Mouse (Mus musculus) liver, embryonic 14.5 days (tissue): ENCODE results near the gene Fads6. TPM values are rescaled to one million over a fixed set of nuclear protein-coding genes. Genes with fewer than 3 reads are reported as not detected.
A peak's percentile ranks its signal among the peaks of the same experiment; 100 is the strongest.

ENCODE experiments used
- ATAC-seq: fragments of 200-750 bp; cut with Nextera tagmentation; 2 replicates; pipeline ENCODE4 v1.8.0; 2017; ENCODE audit warnings: moderate number of reproducible peaks, mild to moderate bottlenecking, moderate library complexity; ENCODE audit not compliant: insufficient read depth
- DNase-seq, 3 experiments: peaks; one replicate each; pipeline ENCODE4 v3.0.0-alpha.2; 2012 to 2013; ENCODE audit warnings: low read depth in 3 of 3, low spot score in 3 of 3
- H3K27ac ChIP-seq: fragments of 300-500 bp; sonication (generic); 2 replicates; pipeline ENCODE4 v1.5.1; 2014; ENCODE audit warnings: moderate library complexity, mild to moderate bottlenecking, control low read depth, inconsistent platforms
- H3K27me3 ChIP-seq: fragments of 300-500 bp; sonication (generic); 2 replicates; pipeline ENCODE4 v1.6.1; 2014; ENCODE audit warnings: mild to moderate bottlenecking, low read length, moderate library complexity; ENCODE audit not compliant: control insufficient read depth, insufficient read depth
- H3K36me3 ChIP-seq: fragments of 300-500 bp; sonication (generic); replicated peaks from 2 replicates; pipeline ENCODE4 v1.6.1; 2014; ENCODE audit warnings: low read depth; ENCODE audit not compliant: control insufficient read depth, insufficient read depth
- H3K4me1 ChIP-seq, 2 experiments: fragments of 200-500 bp in 1 of 2; fragments of 300-500 bp in 1 of 2; sonication (generic) in 1 of 2; replicated peaks; 2 replicates each; pipeline ENCODE4 v1.6.1; 2012 to 2014; ENCODE audit warnings: antibody characterized with exemption in 1 of 2, inconsistent platforms in 1 of 2, low read length in 1 of 2; ENCODE audit not compliant: control insufficient read depth in 2 of 2, insufficient read depth in 2 of 2
- H3K4me2 ChIP-seq: fragments of 300-500 bp; sonication (generic); 2 replicates; pipeline ENCODE4 v1.6.1; 2014; ENCODE audit warnings: low read depth, mild to moderate bottlenecking, control low read depth, moderate library complexity
- H3K4me3 ChIP-seq, 2 experiments: fragments of 200-500 bp in 1 of 2; fragments of 300-500 bp in 1 of 2; sonication (generic) in 1 of 2; 2 replicates each; pipeline ENCODE4 v1.5.1; 2012 to 2014; ENCODE audit warnings: low read depth in 2 of 2, low read length in 2 of 2, mild to moderate bottlenecking in 2 of 2, control low read depth in 1 of 2, inconsistent platforms in 1 of 2, moderate library complexity in 1 of 2; ENCODE audit not compliant: insufficient read depth in 1 of 2
- H3K9ac ChIP-seq: fragments of 300-500 bp; sonication (generic); replicated peaks from 2 replicates; pipeline ENCODE4 v1.6.1; 2014; ENCODE audit warnings: mild to moderate bottlenecking, control low read depth, moderate library complexity
- H3K9me3 ChIP-seq: fragments of 300-500 bp; sonication (generic); 2 replicates; pipeline ENCODE4 v1.6.1; 2016; ENCODE audit warnings: low read length, mixed read lengths; ENCODE audit not compliant: control insufficient read depth
- CTCF ChIP-seq: IDR thresholded peaks from 2 replicates; pipeline ENCODE4 v1.5.1; 2016; ENCODE audit warnings: antibody characterized with exemption, low read depth, control low read depth
- EP300 ChIP-seq: IDR thresholded peaks from 2 replicates; pipeline ENCODE4 v1.6.1; 2016; ENCODE audit warnings: antibody characterized with exemption, low read depth
- WGBS: fragments of 180-500 bp; shearing (Covaris S2); extraction: QIAGEN DNeasy Blood & Tissue Kit; methylation state at CpG from one replicate; pipeline ENCODE4 v1.1.7; 2014; ENCODE audit not compliant: insufficient replicate concordance; 5-methylcytosine and 5-hydroxymethylcytosine counted together
- polyA plus RNA-seq, 2 experiments: library from polyadenylated mRNA; depleted of rRNA in 1 of 2; stranded (reverse) in 1 of 2; unstranded in 1 of 2; fragments of >200 nt; fragmentation: Nextera tagmentation in 1 of 2; extraction: Ambion mirVana in 1 of 2; gene quantifications; 2 replicates each; pipeline versions ENCODE4 v1.2.1 to v1.2.3; 2012 to 2014

The Fads6 gene
- polyA plus RNA-seq, 2 experiments, result 2.8 to 6.7 TPM

GRCm38 (mm10) chr11:115264136-115264861 lies 33.2 kb downstream of the Fads6 start:
- Histone ChIP-seq H3K4me2 (no peak overlapping the region), H3K9me3 (no peaks in the 10 kb centered on the region), H3K9ac (no peak overlapping the region), H3K27ac (no peak overlapping the region), H3K4me3 (no peak overlapping the region), H3K36me3 (no peaks in the 10 kb centered on the region), H3K27me3 (peaks cover 45% of the 10 kb centered on the region), H3K4me1 (no peaks in the 10 kb centered on the region)
- ATAC-seq, result no peak
- WGBS, result 39% methylated on average over 7 of the region's 7 CpGs
- no peak for DNase-seq
- TF ChIP-seq EP300 (no peak), CTCF (no peak)

DNA sequence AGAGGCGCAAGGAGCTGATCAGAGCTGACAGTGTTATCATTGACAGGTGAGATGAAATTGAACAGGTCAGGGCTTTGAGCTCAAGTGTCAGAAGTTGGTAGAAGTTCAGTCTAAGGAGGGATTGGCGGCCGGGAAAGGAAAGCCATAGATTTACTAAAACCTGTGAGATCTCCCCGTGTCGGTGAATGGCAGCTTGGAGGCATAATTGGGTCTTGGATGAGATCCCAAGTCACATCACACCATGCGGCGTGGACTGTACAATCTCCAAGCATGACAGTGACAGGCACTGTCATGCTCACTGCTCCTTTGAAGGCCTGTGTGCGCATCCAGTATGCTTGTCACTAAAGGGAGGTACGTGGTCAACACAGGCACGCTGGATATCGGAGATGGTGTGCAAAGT lies 34.5 kb downstream of the Fads6 start:
- WGBS, result 67% methylated on average over 11 of the region's 11 CpGs
- no peak for TF ChIP-seq EP300
- no peak for TF ChIP-seq CTCF

DNA sequence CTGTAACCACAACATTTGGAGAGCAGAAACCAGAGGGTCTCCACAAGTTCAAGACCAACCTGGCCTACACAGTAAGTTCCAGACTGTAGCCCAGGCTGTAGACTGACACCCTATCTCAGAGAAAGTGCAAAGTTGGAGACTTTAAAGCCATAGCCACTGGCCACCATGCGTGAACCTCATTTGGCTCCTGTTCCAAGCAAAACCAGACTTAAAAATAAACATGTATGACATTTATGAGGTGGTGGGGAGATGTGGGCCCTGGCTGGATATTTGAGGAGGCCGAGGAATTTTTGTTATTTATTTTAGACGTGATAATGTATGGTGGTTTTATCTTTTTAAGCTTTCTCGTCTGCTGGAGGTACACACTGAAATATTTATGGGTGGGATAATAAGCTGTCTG lies 38.3 kb downstream of the Fads6 start:
- TF ChIP-seq EP300, result no peak
- TF ChIP-seq CTCF, result no peak
- Histone ChIP-seq H3K36me3 (no peaks in the 10 kb centered on the region), H3K9ac (no peak overlapping the region), H3K27me3 (peaks cover 25% of the 10 kb centered on the region), H3K27ac (no peak overlapping the region), H3K4me3 (no peak overlapping the region), H3K4me1 (no peaks in the 10 kb centered on the region), H3K4me2 (no peak overlapping the region), H3K9me3 (no peaks in the 10 kb centered on the region)
- DNase-seq (no peak), ATAC-seq (no peak)
- WGBS, result 55% methylated on average over 4 of the region's 4 CpGs

More for the DNA sequence above, 34.5 kb downstream of the Fads6 start:
- DNase-seq (no peak), ATAC-seq (no peak)
- H3K9ac ChIP-seq, result no peak overlapping the region
- no peak overlapping the region for H3K27ac ChIP-seq
- no peak overlapping the region for H3K4me3 ChIP-seq
- no peaks in the 10 kb centered on the region for H3K36me3 ChIP-seq
- H3K4me2 ChIP-seq, result no peak overlapping the region
- peaks cover 52% of the 10 kb centered on the region for H3K27me3 ChIP-seq
- no peaks in the 10 kb centered on the region for H3K9me3 ChIP-seq
- H3K4me1 ChIP-seq, result no peaks in the 10 kb centered on the region

- no peak for TF ChIP-seq CTCF
- no peak for TF ChIP-seq EP300
- H3K4me1 ChIP-seq, result no peaks in the 10 kb centered on the region
- no peak overlapping the region for H3K4me3 ChIP-seq
- H3K9ac ChIP-seq, result no peak overlapping the region
- no peak overlapping the region for H3K27ac ChIP-seq
- H3K36me3 ChIP-seq, result no peaks in the 10 kb centered on the region
- peaks cover 22% of the 10 kb centered on the region for H3K27me3 ChIP-seq
- H3K9me3 ChIP-seq, result no peaks in the 10 kb centered on the region
- no peak overlapping the region for H3K4me2 ChIP-seq
- ATAC-seq (0 out of 2 replicates have a peak, but pooled peaks have one; percentile 21), DNase-seq (no peak)
- 17% methylated on average over 54 of the region's 59 CpGs for WGBS
Measured at GRCm38 (mm10) chr11:115257775-115258510, 39.5 kb downstream of the Fads6 start.

DNA sequence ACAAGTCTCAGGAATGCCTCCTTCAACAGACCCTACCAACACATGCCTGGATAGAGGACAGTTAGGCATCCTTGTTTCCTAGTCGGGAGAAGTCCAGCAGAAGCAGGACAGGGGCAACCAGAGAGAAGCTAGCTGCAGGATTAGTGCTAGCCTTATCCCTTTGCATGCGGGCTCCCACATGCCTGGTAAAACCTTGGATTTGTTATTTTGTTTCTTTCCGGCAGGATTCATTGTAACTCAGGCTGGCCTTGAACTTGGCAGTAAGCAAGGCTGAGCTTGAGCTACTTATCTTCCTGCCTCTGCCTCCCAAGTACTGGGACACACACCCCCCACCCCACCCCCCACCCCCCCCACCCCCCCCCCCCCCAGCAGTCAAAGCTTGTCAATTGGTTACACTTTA lies 46.2 kb downstream of the Fads6 start:
- WGBS, result 48% methylated on average over 3 of the region's 3 CpGs
- Histone ChIP-seq H3K27me3 (peaks cover 31% of the 10 kb centered on the region), H3K4me2 (no peak overlapping the region), H3K36me3 (no peaks in the 10 kb centered on the region), H3K4me1 (no peaks in the 10 kb centered on the region), H3K27ac (no peak overlapping the region), H3K9me3 (no peaks in the 10 kb centered on the region), H3K9ac (no peak overlapping the region), H3K4me3 (no peak overlapping the region)
- ATAC-seq (no peak), DNase-seq (no peak)
- TF ChIP-seq EP300 (no peak), CTCF (no peak)
